Mouse (Mus musculus): Measurements from ENCODE around the gene Dclk3.

DNA sequence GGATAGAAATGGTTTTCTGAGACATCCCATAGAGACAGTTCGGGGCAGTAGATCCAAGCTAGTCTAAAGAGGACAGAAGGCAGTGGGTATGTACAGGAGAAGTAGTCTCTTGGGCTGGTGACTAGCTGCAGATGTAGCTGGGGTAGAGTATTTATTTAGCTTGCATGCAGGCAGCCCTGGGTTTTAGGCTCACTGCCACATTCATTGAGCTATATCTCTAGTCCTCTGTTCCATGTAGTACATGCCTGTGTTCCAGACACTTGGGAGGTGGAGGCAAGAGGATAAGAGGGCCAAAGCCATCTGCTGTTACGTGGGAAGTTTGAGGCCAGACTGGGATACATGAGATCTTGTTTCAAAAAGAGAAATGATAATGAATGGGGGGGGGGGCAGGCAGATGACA, 3.5 kb upstream of the Dclk3 start:
- TF ChIP-seq CTCF (IDR thresholded peaks at IDR 0.05; ENCODE audit: extremely low read depth, insufficient read depth, insufficient read length, insufficient replicate concordance) (no peak), POLR2A (IDR thresholded peaks at IDR 0.05; ENCODE audit: low read depth, low read length) (no peak)
